Comparison of ENCODE assay signal across 15 mouse cellular contexts in the genomic region with DNA sequence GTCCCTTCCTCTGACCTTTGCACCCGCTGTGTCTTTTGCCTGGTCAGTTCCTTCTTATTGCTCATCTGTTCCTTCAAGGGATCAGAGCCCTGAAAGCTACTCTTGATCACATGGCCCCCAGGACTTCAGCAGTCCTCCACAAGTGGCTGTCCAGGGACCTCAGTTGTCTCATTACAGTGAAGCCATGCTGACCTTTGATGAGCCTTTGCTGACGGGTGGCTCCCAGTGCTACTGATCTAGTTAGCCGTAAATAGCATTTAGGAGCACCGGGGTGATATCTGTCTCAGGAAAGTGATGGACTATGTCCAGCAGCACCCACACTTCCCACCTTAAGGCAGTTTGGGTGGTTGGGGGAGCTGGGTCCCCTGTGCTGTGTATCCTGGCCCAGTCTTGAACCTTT.
"Had no signal": no experiment of that assay in that cellular context is flagged by ENCODE, and none has a peak within 500 bp of the region (broad histone marks: within the 10 kb centered on the region; RNA-seq: fewer than 3 reads in every experiment).

No protein-coding gene starts in this region.

- H3K4me2 ChIP-seq: limb, embryonic 13.5 days; liver, embryonic 11.5 days; liver, embryonic 15.5 days; lung, embryonic 14.5 days; midbrain, embryonic 13.5 days; stomach, embryonic 15.5 days had no signal

- DNase-seq: kidney, adult 8-10 months; kidney, postnatal 25 days; lung, embryonic 14.5 days; lung, postnatal 14 days; right cerebral cortex, adult 18-20 months; spleen, adult 18-20 months; thymus, postnatal 14 days had no signal

- H3K4me3 ChIP-seq: limb, embryonic 13.5 days; liver, embryonic 15.5 days; midbrain, embryonic 13.5 days; stomach, embryonic 15.5 days had no signal

- H3K27ac ChIP-seq: liver, embryonic 15.5 days; macrophage; midbrain, embryonic 13.5 days had no signal

- ATAC-seq: intestine, postnatal 0 days; midbrain, embryonic 13.5 days had no signal

- H3K9ac ChIP-seq: limb, embryonic 13.5 days; liver, embryonic 15.5 days; lung, embryonic 14.5 days; midbrain, embryonic 13.5 days; stomach, embryonic 15.5 days had no signal

- H3K9me3 ChIP-seq: limb, embryonic 13.5 days; liver, embryonic 15.5 days; megakaryocyte, embryonic 14.5 days; midbrain, embryonic 13.5 days; stomach, embryonic 15.5 days had no signal

- H3K27me3 ChIP-seq: limb, embryonic 13.5 days; liver, embryonic 15.5 days; midbrain, embryonic 13.5 days; stomach, embryonic 15.5 days had no signal
